Mouse (Mus musculus) lung, adult 2 months (tissue): Measurements from ENCODE around the gene Uvrag.

ENCODE experiments used
- CTCF ChIP-seq: fragments of 200-500 bp; IDR thresholded peaks from 2 replicates; pipeline ENCODE4 v1.5.1; 2011; ENCODE audit warnings: mild to moderate bottlenecking, low read length, control low read depth; ENCODE audit not compliant: insufficient read depth
- POLR2A ChIP-seq: fragments of 200-500 bp; IDR thresholded peaks from 2 replicates; pipeline ENCODE4 v1.6.1; 2011; ENCODE audit warnings: low read depth, mild to moderate bottlenecking, control low read depth, low read length, borderline replicate concordance; ENCODE audit errors: extremely low read depth

DNA sequence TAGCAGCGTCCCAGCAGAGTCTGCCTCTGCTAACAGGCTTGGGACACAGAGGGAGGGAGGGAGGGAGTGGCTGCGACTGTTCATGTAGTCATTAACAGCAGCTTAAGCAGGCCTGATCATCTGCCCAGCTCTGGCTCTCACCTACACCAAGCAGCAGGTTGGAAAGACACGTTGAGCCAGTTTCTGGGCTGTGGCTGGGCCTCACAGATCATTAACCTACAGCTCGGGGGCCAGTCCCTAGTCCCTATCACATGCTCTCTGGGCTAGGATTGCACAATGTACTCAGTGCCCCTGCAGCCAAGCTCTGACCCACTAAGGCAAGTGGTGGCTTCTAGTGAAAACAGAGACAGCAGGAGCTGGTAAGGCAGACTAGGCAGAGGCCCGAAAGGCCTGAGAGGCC lies 27.0 kb upstream of the Uvrag start:
- no peak for TF ChIP-seq CTCF
- no peak for TF ChIP-seq POLR2A
